Mouse (Mus musculus) neural tube, embryonic 11.5 days (tissue): Measurements from ENCODE around the gene Arfgap1. TPM values are rescaled to one million over a fixed set of nuclear protein-coding genes. Genes with fewer than 3 reads are reported as not detected.

ENCODE experiments used
- polyA plus RNA-seq: library from polyadenylated mRNA; unstranded; fragments of >200 nt; fragmentation: Nextera tagmentation; extraction: Ambion mirVana; gene quantifications from 2 replicates; pipeline ENCODE4 v1.2.1, GENCODE M21; 2014

The Arfgap1 gene
- polyA plus RNA-seq, 1 experiment from 2014 or later, result 61.4 TPM

Other genes with a start within 250 kb of the Arfgap1 start
- gene Slc17a9, start 242.0 kb upstream of the Arfgap1 start, polyA plus RNA-seq, result 0.42 TPM in 2 replicates
- 4.9 and 5.3 TPM in 2 replicates for gene Bhlhe23, start 190.3 kb upstream of the Arfgap1 start, polyA plus RNA-seq
- 75.7 and 77.9 TPM in 2 replicates for gene Ythdf1, start 46.3 kb upstream of the Arfgap1 start, polyA plus RNA-seq
- gene Birc7, start 38.2 kb upstream of the Arfgap1 start, polyA plus RNA-seq, result 0.25 and 0.46 TPM in 2 replicates
- gene Nkain4, start 12.5 kb upstream of the Arfgap1 start, polyA plus RNA-seq, result 65.1 and 73.6 TPM in 2 replicates
- gene Col20a1, start 19.3 kb downstream of the Arfgap1 start, polyA plus RNA-seq, result 1.0 and 2.1 TPM in 2 replicates
- 61.4 and 68.5 TPM in 2 replicates for gene Chrna4, start 76.3 kb downstream of the Arfgap1 start, polyA plus RNA-seq
- gene Kcnq2, start 168.1 kb downstream of the Arfgap1 start, polyA plus RNA-seq, result 16.0 and 17.1 TPM in 2 replicates
- gene Eef1a2, start 189.8 kb downstream of the Arfgap1 start, polyA plus RNA-seq, result 0.92 and 0.93 TPM in 2 replicates
- 402 and 413 TPM in 2 replicates for gene Ppdpf, start 220.0 kb downstream of the Arfgap1 start, polyA plus RNA-seq
- gene Ptk6, start 235.6 kb downstream of the Arfgap1 start, polyA plus RNA-seq, result not detected in 2 replicates
- gene Srms, start 246.0 kb downstream of the Arfgap1 start, polyA plus RNA-seq, result 0.12 TPM in 1 of 2 replicates, not detected in the other